Mouse (Mus musculus) monocyte, adult 2 months (primary cell): ENCODE data around the gene Actr1b.
"Not testable (repeated sequence)": the region's sequence is repeated elsewhere in the genome, so short reads cannot be mapped to it uniquely, and the experiment has no call there.

Experiments
- DNase-seq, 2 experiments: peaks; one replicate each; pipeline ENCODE4 v3.0.0; 2022; ENCODE audit warnings: low spot score in 2 of 2, low read depth in 1 of 2

The Actr1b gene

DNA sequence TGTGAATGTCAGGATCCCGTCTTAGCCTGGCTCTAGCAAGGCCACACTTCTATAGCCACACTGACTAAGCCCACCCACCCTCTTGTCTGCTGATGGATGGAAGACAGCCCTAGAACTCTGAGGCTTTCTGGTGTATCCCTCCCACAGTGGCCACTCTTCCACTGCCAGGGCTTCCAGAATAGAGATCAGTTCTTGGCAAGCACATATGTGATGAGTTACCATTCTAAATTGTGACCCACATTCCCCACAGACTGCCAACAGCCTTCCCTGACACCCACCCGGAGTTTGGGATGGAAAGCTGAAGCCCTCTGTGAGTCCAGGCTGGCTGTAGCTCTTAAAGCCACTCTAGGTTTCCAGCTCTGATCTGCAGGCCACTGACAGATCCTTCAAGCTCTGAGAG, 7.1 kb downstream of the Actr1b start:
- no peak for DNase-seq

DNA sequence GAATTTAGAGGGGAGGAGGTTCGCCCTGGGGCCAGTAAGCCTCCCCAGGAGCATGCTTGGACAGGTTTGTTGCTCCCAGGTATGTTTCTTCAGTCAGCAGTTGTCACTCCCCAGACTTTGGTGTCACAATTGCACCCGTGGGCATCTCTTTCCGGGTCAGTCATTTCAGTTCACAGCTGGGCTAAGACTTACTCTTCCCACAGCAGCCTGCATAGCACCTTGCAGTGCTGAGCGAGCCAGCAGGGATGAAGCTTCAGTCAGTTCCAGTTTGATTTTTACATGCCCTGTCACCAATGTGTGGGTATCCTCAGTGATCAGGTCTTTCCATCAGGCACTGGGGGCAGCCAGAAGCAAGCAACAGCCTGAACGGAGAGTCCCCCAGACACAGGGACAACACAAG, 17.2 kb downstream of the Actr1b start:
- DNase-seq: no peak

DNA sequence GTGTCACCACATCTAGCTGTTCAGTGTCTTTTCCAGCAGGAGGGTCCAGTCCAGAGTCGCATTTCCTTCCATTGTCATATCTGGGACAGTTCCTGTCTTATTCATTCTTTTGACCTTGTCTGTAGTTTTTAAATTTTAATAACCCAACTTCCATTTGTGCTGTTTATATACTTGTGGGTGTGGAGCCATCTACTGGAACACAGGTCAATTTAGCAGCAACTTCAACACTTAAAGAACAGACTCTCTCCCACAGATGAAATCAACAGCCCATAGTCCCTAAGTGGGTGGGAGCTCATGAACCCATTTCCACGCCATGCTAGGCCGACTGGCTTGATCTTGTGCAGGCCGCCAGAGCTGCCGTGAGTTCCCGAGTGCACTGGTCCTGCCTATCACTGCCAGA, 17.8 kb downstream of the Actr1b start:
- DNase-seq: no peak

DNA sequence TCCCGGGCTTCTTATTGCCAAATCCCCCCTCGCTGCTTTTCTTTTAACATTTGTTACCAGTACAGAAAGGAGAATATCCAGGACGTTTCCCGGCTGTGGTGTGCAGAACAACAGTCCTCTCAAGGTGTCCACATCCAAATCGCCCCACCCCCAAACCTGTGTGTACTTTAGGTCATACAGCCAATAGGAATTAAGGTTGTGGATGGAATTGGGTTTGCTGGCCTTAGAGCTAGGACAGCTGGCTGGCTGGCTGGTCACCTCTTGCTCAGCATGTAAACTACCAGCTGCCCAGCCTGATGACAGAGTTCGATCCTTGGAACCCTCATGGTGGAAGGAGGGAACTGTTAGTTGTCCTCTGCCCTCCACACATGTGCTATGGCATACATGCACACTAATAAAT, 19.4 kb downstream of the Actr1b start:
- DNase-seq: no peak

DNA sequence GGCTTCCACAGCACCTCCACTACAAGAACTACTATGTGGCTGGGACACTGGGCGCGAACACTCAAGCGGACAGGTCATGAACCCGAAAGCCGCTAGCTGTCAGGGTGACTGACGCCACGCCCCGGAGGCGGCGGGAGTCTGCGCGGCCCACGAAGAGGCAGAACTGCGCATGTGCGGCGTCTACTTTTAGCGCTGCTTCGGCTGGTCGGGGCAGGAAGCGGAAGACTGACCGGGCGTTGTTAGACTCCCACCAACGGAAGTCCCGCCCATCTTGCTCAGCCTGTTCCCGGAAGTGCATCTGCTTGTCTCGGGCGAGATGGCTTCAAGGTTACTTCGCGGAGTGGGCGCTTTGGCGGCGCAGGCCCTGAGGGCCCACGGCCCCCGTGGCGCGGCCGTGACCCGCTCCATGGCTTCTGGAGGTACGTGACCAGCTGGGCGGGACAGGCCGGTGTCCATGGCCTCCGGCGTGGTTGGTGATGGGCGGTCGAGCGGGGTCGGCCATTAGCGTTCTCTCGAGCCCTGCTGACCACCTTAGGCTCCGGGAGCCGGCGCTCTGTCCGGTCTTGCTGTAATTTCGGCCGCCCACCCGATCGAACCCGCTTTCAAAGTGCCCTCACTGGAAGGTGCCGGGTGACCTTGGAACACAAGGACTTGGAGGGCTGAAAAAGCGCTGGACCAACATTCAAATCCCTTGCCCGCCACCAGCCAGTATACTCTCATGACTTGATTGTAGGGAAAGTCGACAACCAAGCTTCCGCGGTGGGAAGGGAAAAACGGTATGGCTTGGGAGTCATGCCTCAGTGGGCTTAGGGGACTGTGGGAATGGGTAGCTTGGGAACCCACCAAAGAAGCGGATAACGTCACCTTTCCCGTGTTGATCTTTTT, 22.7 kb downstream of the Actr1b start, which contains the start of gene Cox5b:
Gene Cox5b, plus strand, starts transcription at position 179 of the 885 bp plus-strand sequence.
- peak; percentile 90 to 95 for DNase-seq

DNA sequence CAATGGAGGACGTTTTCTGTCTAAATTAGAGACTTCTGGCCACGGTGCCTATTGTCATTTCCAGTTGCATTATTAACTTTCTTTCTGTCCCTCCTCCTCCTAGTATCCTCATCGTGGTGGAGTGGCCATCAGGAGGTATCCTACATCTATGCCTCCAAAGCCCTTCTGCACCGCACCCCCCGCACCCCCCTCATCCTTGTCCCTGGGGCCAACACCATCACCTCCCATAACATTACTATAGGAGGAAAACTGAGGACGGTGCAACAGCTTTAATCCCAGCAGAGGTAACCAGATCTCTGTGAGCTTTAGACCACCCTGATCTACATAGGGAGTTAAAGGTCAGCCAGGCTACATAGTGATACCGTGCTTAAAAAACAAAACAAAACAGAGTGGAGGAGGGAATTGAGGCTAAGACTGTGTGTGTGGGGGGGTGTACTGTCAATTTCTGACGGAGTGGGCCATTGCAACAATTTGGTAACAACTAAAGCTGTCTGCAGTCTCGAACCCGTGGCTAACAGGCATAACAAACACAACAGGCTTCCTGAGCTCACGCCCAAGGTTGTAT, 23.5 kb downstream of the Actr1b start:
- DNase-seq: no peak

DNA sequence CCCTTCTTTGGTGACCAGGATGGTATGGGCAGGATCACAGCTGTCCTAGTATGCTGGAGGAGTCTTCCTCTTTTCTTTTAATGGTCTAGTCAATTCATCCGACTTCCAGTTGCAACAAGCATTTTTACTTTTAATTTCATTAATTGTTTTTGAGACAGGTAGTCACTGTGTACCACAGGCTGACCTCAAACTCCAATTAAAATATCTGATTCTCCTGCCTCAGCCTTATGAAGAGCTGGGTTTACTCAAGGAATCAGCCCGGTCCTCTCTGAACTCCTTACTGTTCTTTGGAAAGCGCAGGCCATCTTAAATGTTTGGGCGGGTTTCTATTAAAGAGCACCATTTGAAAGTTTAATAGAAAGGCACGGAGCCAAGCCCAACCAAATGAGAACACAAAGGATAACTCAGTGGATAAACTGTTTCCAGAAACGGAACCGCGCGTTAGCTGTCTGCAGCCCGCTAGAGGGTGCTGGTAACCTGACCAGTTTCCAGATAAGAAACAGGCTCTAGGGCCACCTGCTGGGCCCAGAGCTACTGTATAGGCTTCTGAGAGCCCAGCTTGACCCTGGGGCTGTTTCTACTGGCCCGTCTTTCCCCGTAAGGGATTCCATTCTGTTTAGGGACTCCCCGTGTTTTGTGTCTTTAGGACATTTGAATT, 30.3 kb downstream of the Actr1b start:
- DNase-seq: peak in 1 of 2 experiments; percentile 36

DNA sequence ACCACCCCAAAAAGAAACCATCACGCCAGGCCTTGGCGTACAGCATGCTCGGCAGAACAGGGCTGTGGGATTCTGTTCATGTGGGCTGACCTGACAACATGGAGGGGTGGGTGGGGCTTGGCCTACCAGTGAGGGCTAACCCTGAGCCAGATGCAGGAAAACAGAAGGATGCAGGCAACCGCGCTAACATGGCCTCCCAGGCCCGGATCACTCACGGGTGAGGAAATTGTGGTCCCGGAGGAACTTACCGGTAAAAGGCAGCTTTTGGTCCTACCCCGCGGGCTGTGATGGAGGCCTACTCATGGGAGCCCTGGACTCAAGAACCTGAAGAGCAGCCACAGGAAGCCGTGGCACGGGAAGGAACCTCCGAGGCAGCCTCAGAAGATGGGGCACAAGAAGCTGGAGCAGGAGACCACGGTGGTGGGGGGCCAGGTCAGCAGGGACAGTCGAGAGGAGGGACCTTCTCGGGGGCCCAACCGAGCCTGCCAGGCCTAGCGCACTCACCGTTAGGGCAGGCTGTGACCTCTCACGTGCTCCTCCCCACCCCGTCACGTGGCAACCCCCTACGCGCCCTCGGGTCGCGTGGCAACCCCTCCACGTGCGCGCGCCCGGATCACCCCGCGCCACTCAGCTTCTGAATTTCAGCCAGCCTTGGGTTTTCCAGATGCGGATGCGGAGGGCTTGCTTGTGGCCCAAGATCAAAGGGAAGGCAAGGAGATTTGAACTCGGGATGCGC, 31.4 kb downstream of the Actr1b start, which contains the start of gene Fam178b:
Gene Fam178b, minus strand, starts transcription at position 564 of the 736 bp plus-strand sequence.
- DNase-seq: no peak

DNA sequence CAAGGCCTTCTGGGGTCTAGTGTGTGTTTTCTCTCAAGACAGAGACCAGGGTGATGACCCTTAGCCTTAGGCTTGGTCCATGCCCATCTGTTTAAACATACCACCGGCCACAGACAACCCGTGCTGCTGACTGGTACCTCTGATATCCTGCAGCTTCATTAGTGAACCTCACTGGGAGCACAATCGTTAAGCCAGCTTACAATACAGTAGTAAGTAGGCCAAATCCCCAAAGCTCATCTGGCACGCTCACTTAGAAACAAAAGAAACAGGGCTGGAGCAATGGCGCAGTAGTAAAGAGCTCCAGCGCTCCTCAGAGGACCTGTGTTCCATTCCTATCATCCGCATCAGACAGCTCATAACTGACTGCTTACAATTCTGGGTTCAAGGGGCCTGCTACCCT, 33.3 kb downstream of the Actr1b start:
- no peak for DNase-seq

DNA sequence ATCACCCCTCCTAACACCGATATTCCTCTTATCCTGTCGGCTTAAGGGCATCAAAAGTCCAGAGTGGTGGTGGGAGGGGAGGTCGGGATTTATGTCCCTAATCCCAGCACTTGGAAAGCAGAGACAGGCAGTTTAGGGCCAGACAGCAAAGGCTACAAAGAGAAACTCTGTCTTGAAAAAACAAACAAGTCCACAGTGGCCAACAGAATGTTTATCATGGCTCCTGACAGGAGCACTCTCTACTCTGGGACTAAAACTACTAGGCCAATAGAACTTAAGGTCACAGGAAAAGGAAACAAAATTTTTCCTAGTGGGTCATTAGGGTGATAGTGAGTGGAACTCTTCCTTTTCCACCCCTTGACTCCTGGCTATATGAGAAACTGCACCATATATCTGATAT, 39.3 kb downstream of the Actr1b start:
- no peak for DNase-seq

DNA sequence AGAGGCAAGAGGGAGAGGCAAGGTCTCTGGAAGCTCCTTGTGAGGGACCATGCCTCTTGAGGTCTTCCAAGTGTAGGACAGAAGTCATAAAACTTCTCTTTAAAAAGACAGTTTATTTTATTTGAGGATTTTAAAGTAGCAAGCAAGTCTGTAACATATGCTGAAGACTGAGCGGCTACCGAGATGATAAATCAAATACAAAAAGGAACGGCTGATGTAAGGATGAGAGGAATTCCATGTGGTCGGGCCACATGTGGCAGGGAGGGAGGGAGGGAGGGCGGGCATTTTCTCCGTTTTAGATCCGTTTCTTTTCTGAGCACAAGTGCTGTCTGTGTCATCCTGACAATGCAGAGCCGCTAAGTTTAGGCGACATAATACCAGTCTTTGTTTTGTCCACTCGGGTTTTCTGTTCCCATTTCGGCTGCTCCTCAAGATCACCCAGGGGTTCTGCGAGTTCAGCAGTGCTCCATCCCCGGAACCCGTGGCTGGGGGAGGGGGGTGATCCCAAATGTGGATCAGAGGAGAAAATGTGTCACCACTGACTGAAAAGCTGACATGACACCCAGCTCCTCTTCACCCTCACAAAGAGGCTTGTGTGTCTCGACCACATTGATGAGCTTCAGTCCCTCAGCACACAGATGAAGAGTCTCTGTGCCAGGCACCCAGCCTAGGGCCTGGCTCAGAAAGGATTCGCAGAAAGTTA, 41.4 kb downstream of the Actr1b start:
- no peak for DNase-seq

DNA sequence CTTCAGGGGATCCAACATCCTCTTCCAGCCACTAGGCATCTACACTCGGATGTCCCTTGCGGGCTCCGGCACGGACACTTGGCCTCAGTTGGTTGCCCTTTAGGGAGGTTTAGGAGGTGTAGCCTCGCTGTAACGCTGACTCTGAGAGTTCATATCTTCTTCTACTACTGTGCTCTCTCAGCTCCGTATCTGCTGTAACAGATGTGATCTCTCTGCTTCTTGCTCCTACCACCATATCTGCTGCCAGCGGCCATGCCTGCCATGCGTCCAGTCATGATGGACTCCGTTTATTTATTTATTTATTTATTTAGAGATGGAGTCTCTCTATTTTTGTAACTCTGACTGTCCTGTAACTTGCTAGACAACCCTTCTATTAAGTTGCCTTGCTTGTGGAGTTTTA, 43.0 kb downstream of the Actr1b start:
- no peak for DNase-seq

DNA sequence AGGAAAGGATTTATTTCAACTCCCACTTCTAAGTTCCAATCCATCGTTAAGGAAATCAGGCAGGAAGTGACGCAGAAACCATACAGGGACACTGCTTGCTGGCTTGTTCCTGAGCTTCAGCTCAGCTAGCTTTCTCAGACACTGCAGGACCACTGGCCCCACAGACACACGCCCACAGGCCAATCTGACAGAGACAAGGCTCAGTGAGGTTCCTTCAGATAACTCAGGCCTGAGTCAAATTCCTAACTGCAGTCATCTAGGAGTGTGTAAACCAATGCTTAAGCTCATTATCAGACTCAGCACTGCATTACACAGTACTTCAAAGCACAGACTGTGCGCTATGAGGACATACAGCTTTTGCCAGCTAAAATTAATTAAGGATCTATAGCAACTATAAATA, 44.0 kb downstream of the Actr1b start:
- DNase-seq: no peak

DNA sequence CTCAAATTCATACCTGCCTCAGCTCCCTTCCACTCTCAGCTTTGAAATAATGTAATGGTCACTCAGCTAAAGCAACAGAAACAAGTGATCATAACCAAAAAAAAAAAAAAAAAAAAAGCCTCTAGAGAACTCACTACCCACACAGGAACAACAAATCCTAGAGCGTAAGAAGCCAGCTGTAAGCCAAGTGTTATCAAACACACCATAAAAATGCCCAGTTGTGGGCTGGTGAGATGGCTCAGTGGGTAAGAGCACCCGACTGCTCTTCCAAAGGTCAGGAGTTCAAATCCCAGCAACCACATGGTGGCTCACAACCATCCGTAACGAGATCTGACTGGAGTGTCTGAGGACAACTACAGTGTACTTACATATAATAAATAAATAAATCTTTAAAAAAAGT, 46.2 kb downstream of the Actr1b start:
- DNase-seq: not testable (repeated sequence)

DNA sequence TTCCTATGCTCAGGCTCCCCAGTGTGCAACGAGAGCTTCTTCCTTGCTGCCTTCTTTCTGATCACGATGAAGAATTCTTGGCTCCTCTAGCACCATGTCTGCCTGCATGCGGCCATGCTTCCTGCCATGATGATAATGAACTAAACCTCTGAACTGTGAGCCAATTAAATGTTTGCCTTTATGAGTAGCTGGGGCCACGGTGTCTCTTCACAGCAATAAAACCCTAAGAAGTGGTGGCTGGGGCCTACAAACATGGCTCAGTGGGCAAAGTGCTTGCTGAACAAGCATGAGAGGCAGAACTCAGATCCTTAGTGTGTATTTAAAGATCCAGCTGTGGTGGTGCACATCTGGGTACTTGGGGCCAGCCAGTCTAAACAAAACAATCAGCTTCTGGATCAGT, 48.3 kb downstream of the Actr1b start:
- no peak for DNase-seq

DNA sequence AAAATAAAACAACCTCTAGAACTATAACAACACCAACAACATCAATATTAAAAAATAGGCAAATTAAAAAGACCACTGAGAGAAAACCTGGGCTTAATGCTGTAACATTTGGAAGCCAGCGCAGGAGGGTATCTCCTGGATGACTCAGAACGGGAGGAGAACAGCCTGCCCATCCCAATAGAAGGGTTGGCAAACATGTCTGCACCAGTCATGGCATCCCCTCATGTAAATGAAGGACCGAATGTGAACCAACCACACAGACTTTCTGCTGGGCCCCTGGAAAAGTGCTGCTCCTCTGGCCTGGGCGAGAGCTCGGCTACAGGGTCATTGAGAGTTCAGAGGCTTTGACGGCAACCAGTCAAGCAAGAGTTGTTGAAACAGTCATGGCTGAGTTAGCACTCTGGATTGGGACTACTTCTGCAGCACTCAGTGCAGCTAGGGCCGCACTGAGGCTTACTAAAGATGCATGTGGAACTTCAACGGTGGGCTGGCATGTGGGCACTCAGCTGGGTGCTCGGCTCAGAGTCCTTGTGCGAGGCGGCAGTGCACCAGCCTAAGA, 49.0 kb downstream of the Actr1b start:
- DNase-seq: no peak

DNA sequence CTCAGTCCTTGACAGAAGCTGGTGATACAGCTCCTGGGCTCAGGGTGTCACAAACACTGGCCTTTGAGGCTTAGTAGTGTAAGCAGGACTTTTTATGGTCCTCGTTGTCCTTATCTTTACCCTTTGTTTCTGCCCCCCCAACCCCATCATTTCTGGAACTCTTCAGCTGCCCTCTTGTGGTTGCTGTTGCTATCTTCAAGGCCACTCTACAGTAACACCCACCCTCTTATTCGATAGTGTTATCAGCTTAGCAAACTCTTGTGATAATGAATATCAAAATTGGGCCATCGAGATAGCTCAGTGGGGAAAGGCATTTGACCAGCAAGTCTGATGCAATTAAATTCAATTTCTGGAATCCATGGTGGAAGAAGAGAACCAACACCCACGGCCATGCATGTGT, 49.8 kb downstream of the Actr1b start:
- DNase-seq: no peak

DNA sequence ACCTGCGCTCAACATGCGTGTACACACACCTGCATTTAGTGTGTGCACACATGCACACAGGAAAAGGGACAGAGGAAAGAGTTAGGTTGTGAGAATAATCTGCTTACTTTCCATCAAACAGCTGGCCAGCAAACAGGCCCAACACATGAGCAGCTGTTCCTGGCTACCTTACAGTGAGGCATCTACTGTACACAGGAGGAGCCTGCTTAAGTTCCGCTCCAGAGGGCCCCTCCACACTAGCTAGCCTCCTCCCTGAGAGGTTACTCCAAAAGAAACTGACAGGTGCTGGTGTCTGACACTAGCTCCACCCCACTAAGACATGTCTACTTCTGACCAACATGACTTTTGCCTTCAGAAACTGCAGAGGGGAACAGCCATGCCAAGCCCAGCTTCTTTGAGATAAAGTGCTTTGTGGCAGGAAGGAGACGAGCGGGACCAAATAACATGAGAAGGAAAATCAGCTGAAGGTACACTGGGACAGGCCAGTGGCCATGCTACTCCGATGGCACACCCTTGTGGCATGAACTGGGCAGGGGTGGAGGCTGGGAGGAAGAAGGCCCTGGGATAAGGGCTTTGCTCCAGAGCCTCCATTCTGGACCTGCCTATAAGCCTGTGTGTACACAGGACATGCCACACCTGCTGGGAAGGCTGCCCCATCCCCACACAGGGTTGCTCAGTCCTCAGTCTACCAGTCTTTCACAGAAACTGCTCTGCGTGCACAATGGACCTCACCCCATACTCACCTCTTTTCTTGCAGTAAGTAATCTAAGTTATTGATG, 55.4 kb downstream of the Actr1b start:
- DNase-seq: no peak

DNA sequence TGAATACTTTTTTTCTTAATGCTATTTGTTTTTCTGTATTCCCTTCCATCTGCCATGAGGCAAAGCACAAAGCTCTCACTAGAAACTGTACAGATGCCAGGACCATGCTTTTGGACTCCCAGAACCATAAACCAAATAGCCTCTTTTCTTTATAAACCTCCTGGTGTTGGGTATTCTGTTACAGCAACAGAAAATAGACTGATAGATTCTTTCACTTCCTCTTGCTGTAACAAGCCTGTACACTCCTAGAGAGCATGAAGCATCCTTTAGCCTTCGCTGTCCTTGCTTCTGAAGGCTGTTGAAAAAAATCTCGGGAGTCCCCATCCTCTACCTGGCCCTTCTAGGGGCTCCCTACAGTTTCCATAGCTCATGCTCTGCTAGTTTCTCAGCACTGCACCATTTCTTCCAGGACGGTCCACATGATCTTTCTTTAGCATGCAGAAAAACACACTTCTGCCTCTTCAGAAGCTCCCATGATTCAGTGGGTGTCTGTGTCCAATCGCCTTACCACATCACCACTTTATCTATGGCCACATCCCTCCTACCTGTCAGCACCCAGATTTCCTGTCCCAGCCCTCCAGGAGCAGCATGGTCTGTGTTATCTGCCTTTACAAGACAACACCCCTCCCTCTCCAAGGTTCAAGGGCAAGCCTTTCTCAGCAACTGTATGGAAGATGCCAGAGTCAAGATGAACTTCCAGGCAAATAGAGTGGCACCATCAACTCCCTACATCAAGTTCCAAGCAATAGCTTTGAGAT, 56.4 kb downstream of the Actr1b start:
- no peak for DNase-seq
